Mouse (Mus musculus) neutrophil, adult 59 days (primary cell): Measurements from ENCODE around the gene Gm10487. TPM values are rescaled to one million over a fixed set of nuclear protein-coding genes. Genes with fewer than 3 reads are reported as not detected.

ENCODE experiments used
- total RNA-seq, 2 experiments: library from RNA; stranded (reverse); gene quantifications; 1 replicate in 1 of 2; 2 replicates in 1 of 2; pipeline ENCODE4 v1.2.4; 2023

Gm10487 gene
- total RNA-seq: not detected

GRCm38 (mm10) chrX:30843369-30843768 is at the start of gene Gm10487:
Gene Gm10487, minus strand, starts transcription at chrX:30843469.

